Mouse (Mus musculus) liver, embryonic 14.5 days (tissue): ENCODE measurements around the gene Fkrp.

Experiments
- CTCF ChIP-seq: IDR thresholded peaks from 2 replicates; pipeline ENCODE4 v1.5.1; 2016; ENCODE audit warnings: antibody characterized with exemption, low read depth, control low read depth
- EP300 ChIP-seq: IDR thresholded peaks from 2 replicates; pipeline ENCODE4 v1.6.1; 2016; ENCODE audit warnings: antibody characterized with exemption, low read depth

DNA sequence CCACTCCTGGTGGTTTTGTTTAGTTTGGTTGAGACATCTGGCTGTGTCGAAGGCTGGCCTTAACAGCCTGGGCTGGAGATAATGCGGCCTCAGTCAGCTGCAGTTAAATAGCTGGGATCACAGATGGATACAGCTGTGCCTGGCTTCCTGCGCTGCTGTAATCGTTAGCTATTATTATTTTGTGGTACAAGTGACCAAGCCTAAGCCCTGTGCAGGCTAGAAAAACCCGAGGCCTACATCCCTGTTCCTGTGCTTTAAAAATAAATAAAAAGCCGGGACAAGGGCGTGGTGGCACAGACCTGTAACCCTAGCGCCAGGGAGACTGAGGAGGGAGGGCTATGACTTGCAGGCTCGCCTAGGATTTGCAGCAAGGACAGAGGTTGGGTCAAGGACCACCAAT lies 7.9 kb downstream of the Fkrp start:
- no peak for TF ChIP-seq CTCF
- TF ChIP-seq EP300: no peak
